Mouse (Mus musculus): ENCODE results near the gene Tenm2. TPM values are rescaled to one million over a fixed set of nuclear protein-coding genes. Genes with fewer than 3 reads are reported as not detected.

Gene Tenm2
- 2.6 and 2.8 TPM in 2 replicates for polyA plus RNA-seq (2014; fragmentation: Nextera tagmentation; extraction: Ambion mirVana)

DNA sequence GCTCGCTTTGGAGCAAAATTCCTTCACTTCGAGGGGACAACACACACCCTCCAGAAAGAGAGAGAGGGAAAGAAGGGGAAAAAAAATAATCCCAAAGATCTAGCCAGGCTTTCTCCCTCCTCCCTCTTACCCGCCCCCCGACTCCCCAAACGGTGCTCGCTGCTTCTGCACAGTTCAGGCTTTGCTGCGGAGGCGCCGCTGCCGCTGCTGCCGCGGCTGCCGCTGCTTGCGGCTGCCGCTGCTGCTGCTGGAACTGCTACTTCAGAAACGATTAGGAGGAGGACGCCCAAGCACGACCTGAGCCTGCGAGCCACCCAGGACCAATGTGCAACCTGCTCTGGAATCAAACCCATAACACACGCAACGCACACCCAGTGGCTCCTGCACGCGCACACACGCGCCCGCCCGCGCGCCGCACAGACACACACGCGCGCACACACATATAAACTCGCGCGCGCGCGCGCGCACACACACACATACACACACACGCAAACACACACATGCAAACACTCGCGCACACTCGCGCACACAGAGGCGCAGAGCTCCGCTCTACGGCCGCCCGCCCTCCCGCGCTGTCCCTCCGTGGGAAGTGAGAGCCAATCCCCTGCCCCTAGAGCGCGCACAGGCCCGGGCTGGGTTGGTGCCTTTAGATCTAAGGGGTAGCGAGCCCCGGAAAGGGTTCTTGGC is at the start of gene Tenm2:
Tenm2 (minus strand) TSS at position 51 of the 687 bp plus-strand sequence.
- Histone ChIP-seq H3K4me3 (ENCODE audit: low read depth, low read length) (peak within 1 kb of the TSS; percentile 68), H3K9me3 (ENCODE audit: control insufficient read depth, low read depth, low read length) (no peaks in the 10 kb centered on the region), H3K9ac (replicated peaks; ENCODE audit: low read depth, low read length) (peak within 1 kb of the TSS; percentile 58), H3K27ac (ENCODE audit: low read length) (peak within 1 kb of the TSS; percentile 85), H3K4me2 (replicated peaks; ENCODE audit: low read depth, low read length) (peak within 1 kb of the TSS; percentile 79), H3K36me3 (ENCODE audit: control insufficient read depth, insufficient read depth, low read length) (no peaks in the 10 kb centered on the region), H3K4me1 (ENCODE audit: control insufficient read depth, insufficient read depth, low read length) (0 out of 2 replicates have a peak, but pooled peaks cover 4% of the 10 kb centered on the region), H3K27me3 (ENCODE audit: control insufficient read depth, insufficient read depth, low read length) (no peaks in the 10 kb centered on the region)
- under 1% methylated on average over 59 of the region's 59 CpGs for WGBS
- peak; percentile 91 for ATAC-seq (ENCODE audit: insufficient number of reproducible peaks, insufficient read depth, low FRiP score, low read depth)

- no peak for ATAC-seq (ENCODE audit: insufficient number of reproducible peaks, insufficient read depth, low FRiP score, low read depth)
- Histone ChIP-seq H3K4me1 (ENCODE audit: control insufficient read depth, insufficient read depth, low read length) (no peaks in the 10 kb centered on the region), H3K36me3 (ENCODE audit: control insufficient read depth, insufficient read depth, low read length) (no peaks in the 10 kb centered on the region), H3K9ac (replicated peaks; ENCODE audit: low read depth, low read length) (no peak overlapping the region), H3K27ac (ENCODE audit: low read length) (no peak overlapping the region), H3K27me3 (ENCODE audit: control insufficient read depth, insufficient read depth, low read length) (no peaks in the 10 kb centered on the region), H3K9me3 (ENCODE audit: control insufficient read depth, low read depth, low read length) (no peaks in the 10 kb centered on the region), H3K4me2 (replicated peaks; ENCODE audit: low read depth, low read length) (no peak overlapping the region), H3K4me3 (ENCODE audit: low read depth, low read length) (no peak overlapping the region)
- 81% methylated on average over 2 of the region's 2 CpGs for WGBS
Observed at GRCm38 (mm10) chr11:37285186-37285585, 49.4 kb upstream of the Tenm2 start.

DNA sequence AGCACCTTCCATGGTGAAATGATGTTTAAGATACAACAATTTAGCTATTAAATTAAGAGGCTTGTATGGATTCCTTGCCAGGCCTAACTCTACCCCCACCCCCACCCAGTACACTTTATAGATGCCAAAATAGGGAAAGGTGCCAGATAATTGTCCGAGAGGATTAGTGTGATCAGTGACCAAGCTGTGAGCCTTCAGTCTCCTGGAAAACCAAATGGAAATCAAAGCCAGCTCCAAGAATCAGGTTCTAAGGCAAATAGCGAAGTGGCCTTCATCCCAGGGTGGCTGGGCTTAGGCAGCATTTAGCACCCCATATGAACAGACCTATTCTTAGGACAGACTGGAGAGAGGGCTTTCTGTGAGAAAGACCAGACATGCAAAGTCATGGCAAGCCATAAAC is 13.0 kb upstream of the Tenm2 start:
- H3K27ac ChIP-seq (ENCODE audit: low read length): no peak overlapping the region
- H3K4me1 ChIP-seq (ENCODE audit: control insufficient read depth, insufficient read depth, low read length): no peaks in the 10 kb centered on the region
- 54% methylated on average over 2 of the region's 2 CpGs for WGBS
- H3K4me2 ChIP-seq (replicated peaks; ENCODE audit: low read depth, low read length): no peak overlapping the region
- ATAC-seq (ENCODE audit: insufficient number of reproducible peaks, insufficient read depth, low FRiP score, low read depth): no peak
- no peak overlapping the region for H3K4me3 ChIP-seq (ENCODE audit: low read depth, low read length)
- no peaks in the 10 kb centered on the region for H3K9me3 ChIP-seq (ENCODE audit: control insufficient read depth, low read depth, low read length)
- no peak overlapping the region for H3K9ac ChIP-seq (replicated peaks; ENCODE audit: low read depth, low read length)
- H3K36me3 ChIP-seq (ENCODE audit: control insufficient read depth, insufficient read depth, low read length): no peaks in the 10 kb centered on the region
- no peaks in the 10 kb centered on the region for H3K27me3 ChIP-seq (ENCODE audit: control insufficient read depth, insufficient read depth, low read length)

DNA sequence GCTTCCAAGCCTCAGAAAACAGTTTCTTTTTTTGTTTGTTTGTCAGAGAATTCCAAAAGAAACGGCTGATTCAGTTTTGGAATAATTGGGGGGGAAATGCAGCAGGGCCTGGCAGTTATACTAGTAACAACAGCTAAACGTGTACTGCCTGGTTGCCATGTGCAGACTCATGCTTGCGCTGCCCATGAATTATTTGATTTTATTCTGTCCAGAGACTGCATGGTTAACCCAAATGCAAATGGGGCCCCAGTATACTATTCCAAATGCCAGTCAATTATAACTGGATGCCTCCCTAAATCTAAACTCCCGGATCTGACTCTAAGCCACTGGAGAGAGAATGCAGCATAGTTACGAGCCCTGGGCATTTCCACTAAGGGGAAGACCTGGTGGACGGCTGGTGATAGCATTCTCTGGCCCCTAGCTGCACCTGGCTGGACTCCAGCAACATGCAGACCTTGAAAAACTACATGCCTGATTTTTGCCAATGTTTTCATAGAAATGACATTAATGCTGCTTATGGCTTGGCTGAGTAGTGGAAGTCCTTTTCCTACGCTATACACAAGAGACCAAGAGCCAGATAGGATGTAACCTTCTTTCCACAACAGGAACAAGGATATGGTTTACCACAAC is 1.4 kb upstream of the Tenm2 start:
- Histone ChIP-seq H3K4me3 (ENCODE audit: low read depth, low read length) (peak overlapping the region; percentile 68), H3K9ac (replicated peaks; ENCODE audit: low read depth, low read length) (peak overlapping the region; percentile 58), H3K27ac (ENCODE audit: low read length) (peak overlapping the region; percentile 85; the same call in 1 of the 2 replicates), H3K4me1 (ENCODE audit: control insufficient read depth, insufficient read depth, low read length) (0 out of 2 replicates have a peak, but pooled peaks cover 4% of the 10 kb centered on the region), H3K27me3 (ENCODE audit: control insufficient read depth, insufficient read depth, low read length) (no peaks in the 10 kb centered on the region), H3K36me3 (ENCODE audit: control insufficient read depth, insufficient read depth, low read length) (no peaks in the 10 kb centered on the region), H3K4me2 (replicated peaks; ENCODE audit: low read depth, low read length) (peak overlapping the region; percentile 79), H3K9me3 (ENCODE audit: control insufficient read depth, low read depth, low read length) (no peaks in the 10 kb centered on the region)
- ATAC-seq (ENCODE audit: insufficient number of reproducible peaks, insufficient read depth, low FRiP score, low read depth): no peak
- 41% methylated on average over 7 of the region's 7 CpGs for WGBS

- Histone ChIP-seq H3K4me1 (ENCODE audit: control insufficient read depth, insufficient read depth, low read length) (0 out of 2 replicates have a peak, but pooled peaks cover 4% of the 10 kb centered on the region), H3K9me3 (ENCODE audit: control insufficient read depth, low read depth, low read length) (no peaks in the 10 kb centered on the region), H3K4me2 (replicated peaks; ENCODE audit: low read depth, low read length) (peak overlapping the region; percentile 79), H3K4me3 (ENCODE audit: low read depth, low read length) (peak overlapping the region; percentile 68), H3K36me3 (ENCODE audit: control insufficient read depth, insufficient read depth, low read length) (no peaks in the 10 kb centered on the region), H3K9ac (replicated peaks; ENCODE audit: low read depth, low read length) (peak overlapping the region; percentile 58), H3K27me3 (ENCODE audit: control insufficient read depth, insufficient read depth, low read length) (no peaks in the 10 kb centered on the region), H3K27ac (ENCODE audit: low read length) (peak overlapping the region; percentile 85)
- under 1% methylated on average over 31 of the region's 31 CpGs for WGBS
- peak; percentile 87 for ATAC-seq (ENCODE audit: insufficient number of reproducible peaks, insufficient read depth, low FRiP score, low read depth)
Observed at GRCm38 (mm10) chr11:37236601-37237083, 878 bp upstream of the Tenm2 start.

GRCm38 (mm10) chr11:37235021-37235795 is 556 bp downstream of the Tenm2 start:
- 7% methylated on average over 18 of the region's 18 CpGs for WGBS
- peak overlapping the region; percentile 68 for H3K4me3 ChIP-seq (ENCODE audit: low read depth, low read length)
- H3K4me2 ChIP-seq (replicated peaks; ENCODE audit: low read depth, low read length): peak overlapping the region; percentile 79
- H3K27me3 ChIP-seq (ENCODE audit: control insufficient read depth, insufficient read depth, low read length): no peaks in the 10 kb centered on the region
- H3K27ac ChIP-seq (ENCODE audit: low read length): peak overlapping the region; percentile 85; the same call in 1 of the 2 replicates
- ATAC-seq (ENCODE audit: insufficient number of reproducible peaks, insufficient read depth, low FRiP score, low read depth): no peak
- no peaks in the 10 kb centered on the region for H3K36me3 ChIP-seq (ENCODE audit: control insufficient read depth, insufficient read depth, low read length)
- H3K4me1 ChIP-seq (ENCODE audit: control insufficient read depth, insufficient read depth, low read length): 0 out of 2 replicates have a peak, but pooled peaks cover 4% of the 10 kb centered on the region
- no peaks in the 10 kb centered on the region for H3K9me3 ChIP-seq (ENCODE audit: control insufficient read depth, low read depth, low read length)
- peak overlapping the region; percentile 58; the same call in 1 of the 2 replicates for H3K9ac ChIP-seq (replicated peaks; ENCODE audit: low read depth, low read length)

GRCm38 (mm10) chr11:37227404-37227803 is 8.4 kb downstream of the Tenm2 start:
- H3K27ac ChIP-seq (ENCODE audit: low read length): no peak overlapping the region
- no peak overlapping the region for H3K9ac ChIP-seq (replicated peaks; ENCODE audit: low read depth, low read length)
- no peaks in the 10 kb centered on the region for H3K4me1 ChIP-seq (ENCODE audit: control insufficient read depth, insufficient read depth, low read length)
- H3K9me3 ChIP-seq (ENCODE audit: control insufficient read depth, low read depth, low read length): no peaks in the 10 kb centered on the region
- ATAC-seq (ENCODE audit: insufficient number of reproducible peaks, insufficient read depth, low FRiP score, low read depth): no peak
- 63% methylated on average over 1 of the region's 1 CpGs for WGBS
- H3K4me2 ChIP-seq (replicated peaks; ENCODE audit: low read depth, low read length): no peak overlapping the region
- no peak overlapping the region for H3K4me3 ChIP-seq (ENCODE audit: low read depth, low read length)
- no peaks in the 10 kb centered on the region for H3K27me3 ChIP-seq (ENCODE audit: control insufficient read depth, insufficient read depth, low read length)
- no peaks in the 10 kb centered on the region for H3K36me3 ChIP-seq (ENCODE audit: control insufficient read depth, insufficient read depth, low read length)

DNA sequence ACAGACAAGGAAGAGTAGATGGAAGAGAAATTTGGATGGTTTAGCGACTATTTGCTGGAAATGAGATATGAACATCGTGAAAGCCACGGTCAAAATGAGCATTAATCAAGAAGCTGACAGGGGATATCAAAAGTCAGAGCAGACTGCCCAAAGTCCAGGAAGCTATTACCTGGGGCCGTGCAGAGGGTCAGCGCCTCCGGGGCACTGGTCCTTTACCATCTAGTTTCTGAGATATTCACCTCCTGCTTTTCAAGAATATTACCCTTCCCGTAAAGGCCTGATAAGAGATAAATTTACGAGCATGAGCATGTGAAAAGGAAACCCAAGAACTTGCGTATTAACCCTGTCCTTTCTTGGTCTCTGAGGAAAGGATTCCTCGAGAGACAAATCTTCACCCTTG is 8.8 kb downstream of the Tenm2 start:
- Histone ChIP-seq H3K36me3 (ENCODE audit: control insufficient read depth, insufficient read depth, low read length) (no peaks in the 10 kb centered on the region), H3K4me3 (ENCODE audit: low read depth, low read length) (no peak overlapping the region), H3K4me2 (replicated peaks; ENCODE audit: low read depth, low read length) (no peak overlapping the region), H3K9ac (replicated peaks; ENCODE audit: low read depth, low read length) (no peak overlapping the region), H3K4me1 (ENCODE audit: control insufficient read depth, insufficient read depth, low read length) (no peaks in the 10 kb centered on the region), H3K9me3 (ENCODE audit: control insufficient read depth, low read depth, low read length) (no peaks in the 10 kb centered on the region), H3K27me3 (ENCODE audit: control insufficient read depth, insufficient read depth, low read length) (no peaks in the 10 kb centered on the region), H3K27ac (ENCODE audit: low read length) (no peak overlapping the region)
- 57% methylated on average over 10 of the region's 10 CpGs for WGBS
- ATAC-seq (ENCODE audit: insufficient number of reproducible peaks, insufficient read depth, low FRiP score, low read depth): no peak

Measured in stomach, embryonic 14.5 days (tissue).